Mouse (Mus musculus): ENCODE measurements at regions not wholly inside any gene's neighbourhood (a gene's known extent, or its start where the extent isn't known, plus 50 kb on each side); places are given as distances from the start of the nearest gene placed in this dataset.

DNA sequence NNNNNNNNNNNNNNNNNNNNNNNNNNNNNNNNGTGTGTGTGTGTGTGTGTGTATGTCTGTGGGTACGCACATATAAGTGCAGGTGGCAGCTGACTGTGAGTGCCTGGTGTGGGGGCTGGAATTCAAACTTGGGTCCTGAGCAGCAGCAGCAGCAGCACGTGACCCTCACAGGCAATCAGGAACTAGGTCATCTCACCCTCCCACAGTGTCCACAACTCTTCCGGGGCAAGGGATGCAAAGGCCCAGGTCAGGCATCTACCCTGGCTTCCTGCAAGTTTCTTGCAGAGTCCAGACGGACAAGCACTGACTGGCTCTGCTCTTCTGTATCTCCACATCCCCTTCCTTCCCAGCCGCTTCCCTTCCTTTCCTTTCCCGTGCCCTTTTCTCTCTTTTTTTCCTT, 99.6 kb downstream of the Vegfa start:
- intact Hi-C loops (cut with DNase I): no loop called here
- no peak for DNase-seq

GRCm38 (mm10) chr17:45929591-45929990, 102.6 kb downstream of the Vegfa start:
- no peak for DNase-seq
- intact Hi-C loops (cut with DNase I): no loop called here

DNA sequence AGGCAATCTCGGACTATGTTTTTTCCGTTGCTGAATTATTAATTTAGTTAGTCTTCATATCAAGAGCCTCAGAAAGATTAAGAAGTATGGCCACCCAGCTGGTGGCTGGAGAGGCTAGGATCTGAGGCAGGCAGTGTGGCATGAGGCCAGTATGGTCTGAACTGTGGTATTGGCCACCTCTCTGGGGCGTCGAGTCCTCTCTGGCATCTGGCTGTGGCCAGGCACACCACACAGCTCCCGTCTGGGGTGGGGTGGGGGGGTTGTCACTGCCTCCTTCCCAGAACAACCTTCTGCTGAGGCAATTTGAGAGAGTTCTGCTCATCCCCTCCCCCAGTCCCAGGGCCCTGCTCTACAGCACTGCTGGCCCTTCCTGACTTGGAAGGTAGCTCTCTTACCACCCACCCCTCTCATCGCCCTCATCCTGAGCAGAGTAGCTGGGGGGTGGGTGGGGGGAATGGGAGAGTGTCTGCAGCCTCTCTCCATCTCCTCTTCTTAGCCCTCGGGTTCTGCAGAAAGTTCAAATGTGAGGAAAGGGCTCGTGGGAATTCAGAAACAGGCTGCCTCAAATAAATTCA, 103.2 kb downstream of the Vegfa start:
- intact Hi-C loops (cut with DNase I): no loop called here

GRCm38 (mm10) chr17:45928013-45928412, 104.2 kb downstream of the Vegfa start:
- intact Hi-C loops (cut with DNase I): no loop called here
- no peak for DNase-seq

More for the DNA sequence above, 103.2 kb downstream of the Vegfa start:
- no peak for DNase-seq

DNA sequence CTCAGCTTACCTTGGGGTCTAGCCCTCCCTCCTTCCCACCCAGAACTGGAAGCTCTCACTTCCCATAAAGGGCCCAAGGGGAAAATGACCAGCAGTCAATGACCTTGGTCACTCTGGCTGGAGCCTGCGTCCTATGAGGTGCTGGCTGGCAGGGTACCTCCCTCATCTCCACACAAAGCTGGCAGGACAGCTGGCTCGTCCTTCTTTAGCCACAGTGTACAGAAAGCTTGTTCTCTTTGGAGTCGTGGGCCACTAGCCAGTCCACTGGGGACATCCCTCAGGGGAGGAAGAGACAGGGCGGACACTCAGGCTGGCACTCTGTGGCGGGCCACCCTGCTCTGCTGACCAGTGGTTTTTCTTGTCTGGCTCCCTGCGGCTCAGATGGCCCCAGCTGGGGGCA, 106.3 kb downstream of the Vegfa start:
- no peak for DNase-seq
- intact Hi-C loops (cut with DNase I): no loop called here

- intact Hi-C loops (cut with DNase I): no loop called here
- DNase-seq: no peak
Observed at GRCm38 (mm10) chr17:45924595-45924994, 107.6 kb downstream of the Vegfa start.

GRCm38 (mm10) chr17:45923217-45923730, 108.9 kb downstream of the Vegfa start:
- DNase-seq: no peak
- intact Hi-C loops (cut with DNase I): no loop called here

DNA sequence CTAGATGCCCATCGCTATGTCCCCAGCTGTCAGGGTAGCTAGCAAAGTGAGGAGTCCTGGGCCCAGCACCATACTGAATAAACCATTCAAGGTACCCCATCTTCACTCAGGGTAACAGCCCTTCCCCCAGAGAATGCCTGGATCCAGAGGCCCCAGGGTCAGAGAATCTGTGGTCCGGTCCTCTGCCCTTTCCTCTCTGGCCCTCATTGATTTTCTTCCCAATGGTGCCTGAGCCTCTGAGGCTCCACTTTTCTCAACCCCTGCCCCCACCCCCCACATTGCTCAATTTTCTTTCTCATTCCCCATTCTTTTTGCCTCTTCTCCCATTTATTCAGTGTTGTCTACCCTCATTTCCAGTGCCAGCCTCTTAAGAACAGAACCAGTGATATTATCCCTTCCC, 114.5 kb downstream of the Vegfa start:
- intact Hi-C loops (cut with DNase I): no loop called here
- no peak for DNase-seq

DNA sequence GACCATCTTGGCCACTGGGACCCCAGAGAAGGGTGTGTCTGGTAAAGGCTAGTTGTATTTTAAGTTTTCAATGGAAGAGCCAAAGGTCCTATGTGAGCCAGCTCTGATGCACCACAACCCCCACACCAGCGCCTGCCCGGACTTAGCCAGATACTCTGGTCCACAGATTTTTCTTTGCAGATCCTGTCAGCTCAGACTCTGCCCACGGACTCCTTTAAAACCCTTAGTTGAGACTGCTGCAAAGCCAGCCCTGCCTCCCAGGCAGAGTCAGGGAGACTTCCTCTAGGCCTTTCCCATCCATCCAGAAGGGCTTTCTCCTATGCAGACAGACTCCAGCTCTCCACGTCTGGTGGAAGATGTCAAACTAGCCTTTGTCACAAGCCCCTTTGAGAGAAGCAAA, 115.2 kb downstream of the Vegfa start:
- intact Hi-C loops (cut with DNase I): no loop called here
- DNase-seq: no peak

DNA sequence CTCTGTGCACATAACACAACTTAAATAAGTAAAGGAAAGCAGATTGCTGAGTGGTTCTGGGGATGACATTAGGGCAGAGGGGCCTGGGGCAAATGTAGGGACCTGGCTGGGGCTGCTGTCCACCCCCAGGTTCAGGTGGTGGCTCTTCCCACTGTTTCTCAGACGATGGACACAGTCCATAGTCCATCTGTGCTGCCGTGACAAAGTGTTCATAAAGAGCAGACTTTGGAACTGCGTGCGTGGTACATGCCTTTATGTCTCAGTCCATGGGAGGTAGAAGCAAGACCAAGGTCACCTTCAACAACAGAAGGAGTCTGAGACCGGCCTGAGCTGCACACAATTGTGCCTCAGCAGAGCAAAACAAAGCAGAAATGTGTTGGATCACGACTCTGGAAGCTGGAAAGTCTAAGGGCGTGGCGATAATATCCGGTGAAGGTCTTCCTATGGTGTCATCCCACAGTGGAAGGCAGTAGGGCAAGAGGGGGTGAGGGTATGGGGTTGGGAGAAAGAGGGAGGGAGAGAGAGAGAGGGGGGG, 117.4 kb downstream of the Vegfa start:
- intact Hi-C loops (cut with DNase I): no loop called here
- no peak for DNase-seq

DNA sequence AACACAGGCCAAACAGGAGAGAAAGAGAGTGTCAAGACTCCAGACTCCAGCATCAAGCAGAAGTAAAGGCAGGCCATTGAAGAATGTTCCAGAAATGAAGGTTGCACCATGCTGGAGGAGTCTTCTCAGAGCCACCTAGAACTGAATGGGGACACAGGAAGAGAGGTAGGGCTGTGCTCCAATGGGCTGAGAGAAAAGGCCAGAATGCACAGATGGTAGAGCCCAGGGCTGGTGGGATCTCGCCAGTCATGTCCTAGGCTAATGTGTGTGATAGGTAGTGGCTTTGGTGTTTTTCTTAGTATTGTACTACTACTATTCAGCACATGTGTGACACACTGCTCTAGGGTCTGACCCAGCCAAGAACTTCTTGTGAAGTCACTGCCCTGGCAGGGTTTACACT, 117.9 kb downstream of the Vegfa start:
- DNase-seq: no peak
- intact Hi-C loops (cut with DNase I): no loop called here

GRCm38 (mm10) chr17:45913671-45914070, 118.5 kb downstream of the Vegfa start:
- no peak for DNase-seq
- intact Hi-C loops (cut with DNase I): no loop called here

DNA sequence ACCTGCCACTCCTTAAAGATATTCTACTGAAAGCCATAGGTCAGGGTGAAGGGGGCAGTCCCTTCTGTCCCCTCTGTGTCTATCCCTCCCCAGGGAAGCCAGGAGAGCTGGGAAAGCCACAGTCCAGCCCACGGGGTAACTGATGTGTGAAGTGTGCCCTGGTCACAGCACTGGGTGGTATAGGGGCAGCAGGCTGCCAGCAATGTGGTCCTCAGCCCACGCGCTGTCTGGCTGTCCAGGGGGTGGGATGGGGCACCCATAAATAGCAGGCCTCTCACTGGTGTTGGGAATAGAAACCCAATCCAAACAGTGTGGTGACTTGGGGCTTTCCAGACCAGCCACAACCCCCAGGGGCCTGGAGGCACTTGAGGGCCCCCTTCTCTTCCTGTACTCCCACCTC, 120.0 kb downstream of the Vegfa start:
- no peak for DNase-seq
- intact Hi-C loops (cut with DNase I): no loop called here

DNA sequence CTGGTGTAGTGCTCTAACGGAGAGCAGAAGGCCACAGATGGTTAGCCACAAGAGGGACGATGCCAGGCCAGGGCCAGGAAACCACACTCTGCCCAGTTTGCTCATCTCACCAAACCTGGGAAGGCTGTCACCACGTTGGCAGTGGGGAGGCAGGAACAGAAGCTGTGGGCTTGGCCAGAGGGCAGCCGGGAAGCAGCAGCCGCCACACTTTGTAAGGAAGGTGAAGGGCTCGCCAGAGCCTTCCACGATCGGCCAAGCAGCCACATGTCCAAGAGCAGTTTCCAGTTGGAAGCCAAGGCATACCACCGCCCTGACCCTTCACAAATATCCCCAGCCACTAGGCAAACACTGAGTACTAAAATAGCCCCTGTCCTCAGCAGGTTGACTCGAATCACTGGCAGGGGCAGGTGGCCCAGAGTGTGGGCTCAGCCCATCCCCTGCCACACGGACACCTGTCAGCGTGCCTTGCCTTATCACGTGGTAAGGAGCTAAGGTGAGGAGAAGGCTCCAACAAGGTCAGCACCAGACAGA, 120.9 kb downstream of the Vegfa start:
- intact Hi-C loops (cut with DNase I): no loop called here
- peak; percentile 32 to 53 for DNase-seq

- no peak for DNase-seq
- intact Hi-C loops (cut with DNase I): no loop called here
Observed at GRCm38 (mm10) chr17:45910245-45910644, 121.9 kb downstream of the Vegfa start.

- DNase-seq: no peak
- intact Hi-C loops (cut with DNase I): loop anchor here (5.0 kb wide), 1 partner anchor 100 kb away; no protein-coding TSS in a partner anchor
Observed at GRCm38 (mm10) chr17:45907587-45907986, 124.6 kb downstream of the Vegfa start.

GRCm38 (mm10) chr17:45905596-45905995, 126.6 kb downstream of the Vegfa start:
- DNase-seq: no peak
- intact Hi-C loops (cut with DNase I): loop anchor here (5.0 kb wide), 1 partner anchor 102 kb away; no protein-coding TSS in a partner anchor

GRCm38 (mm10) chr17:45904251-45904650, 127.9 kb downstream of the Vegfa start:
- intact Hi-C loops (cut with DNase I): no loop called here

DNA sequence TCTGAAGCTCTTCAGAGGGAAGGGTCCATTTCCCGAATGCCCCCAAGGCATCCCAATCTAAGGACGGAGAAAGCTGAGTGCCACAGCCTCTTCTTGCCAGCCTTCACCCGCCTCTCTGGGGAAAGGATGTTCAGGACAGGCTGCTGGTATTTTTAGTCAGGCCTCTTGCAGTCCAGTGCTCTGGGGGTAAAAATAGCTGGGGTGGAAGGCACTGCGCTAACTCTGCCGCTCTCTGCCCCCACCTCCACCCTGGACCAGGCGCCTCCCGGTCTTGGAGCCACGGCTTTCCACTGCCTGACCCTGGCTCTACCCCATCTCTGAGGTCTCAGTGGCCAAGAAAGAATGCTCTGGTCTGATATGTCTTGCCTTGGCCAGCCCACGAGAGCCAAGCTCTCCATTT, 128.9 kb downstream of the Vegfa start:
- DNase-seq: peak in 1 of 2 experiments; percentile 46
- intact Hi-C loops (cut with DNase I): loop anchor here (2.0 kb wide), 1 partner anchor 16 kb away; no protein-coding TSS in a partner anchor

More at GRCm38 (mm10) chr17:45904251-45904650, 127.9 kb downstream of the Vegfa start:
- DNase-seq: no peak

DNA sequence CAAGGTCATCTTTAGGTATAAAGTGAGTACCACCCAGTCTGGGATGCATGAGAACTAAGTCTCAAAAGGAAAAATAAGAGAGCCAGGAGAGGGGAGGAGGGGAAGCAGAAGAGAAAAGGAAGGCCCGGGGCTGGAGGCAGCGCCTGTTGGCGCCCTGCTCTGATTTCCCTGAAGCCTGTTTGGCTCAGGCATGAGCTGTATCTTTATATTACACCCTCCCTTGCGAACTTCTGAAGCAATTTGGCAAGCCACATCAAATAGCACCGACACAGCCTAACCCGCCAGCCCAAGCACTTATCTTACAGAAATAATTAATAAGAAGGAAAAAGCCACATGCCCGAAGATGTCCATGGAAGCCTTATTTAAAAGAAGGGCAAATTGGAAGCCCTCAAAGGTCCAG, 129.5 kb downstream of the Vegfa start:
- no peak for DNase-seq
- intact Hi-C loops (cut with DNase I): loop anchor here (2.0 kb wide), 1 partner anchor 16 kb away; no protein-coding TSS in a partner anchor

GRCm38 (mm10) chr17:45896922-45897302, 135.3 kb downstream of the Vegfa start:
- intact Hi-C loops (cut with DNase I): no loop called here
- DNase-seq: no peak
